In genomic region chr6:137647646-137648045, GRCm38 (mm10) we compare ENCODE assay signal across 8 mouse cellular contexts. TPM values are rescaled to one million over a fixed set of nuclear protein-coding genes. Genes with fewer than 3 reads are reported as not detected.
DNase-seq lines count a peak whose midpoint lies in the region; ATAC-seq and TF ChIP-seq lines count a peak whose summit lies in the region.

No protein-coding gene starts in this region.

- no peaks in the 10 kb centered on the region for H3K36me3 ChIP-seq in C2C12 (ENCODE audit: control insufficient read depth, insufficient read depth)
- no peaks in the 10 kb centered on the region for H3K36me3 ChIP-seq in liver, embryonic 13.5 days

- 26% methylated on average over 10 of the region's 10 CpGs for WGBS in liver, embryonic 13.5 days (ENCODE audit: insufficient replicate concordance)

- no peak for TF ChIP-seq CTCF in C2C12 (IDR thresholded peaks at IDR 0.05; ENCODE audit: control insufficient read depth, insufficient read depth, insufficient read length)

- H3K9ac ChIP-seq in liver, embryonic 13.5 days, result no peak overlapping the region

- peak overlapping the region; percentile 57 for H3K4me3 ChIP-seq in C2C12 (ENCODE audit: insufficient read depth, poor library complexity, severe bottlenecking)
- H3K4me3 ChIP-seq in liver, embryonic 13.5 days (replicated peaks), result peak overlapping the region; percentile 63; the same call in 1 of the 2 replicates

- no peak for ATAC-seq in liver, embryonic 13.5 days (ENCODE audit: low read depth)

- H3K4me1 ChIP-seq in liver, embryonic 13.5 days (replicated peaks), result peaks cover 14% of the 10 kb centered on the region; the same call in 1 of the 2 replicates

- peak overlapping the region; percentile 56 for H3ac ChIP-seq in C2C12 (ENCODE audit: control insufficient read depth, insufficient read length, low read depth)

- H3K27me3 ChIP-seq in C2C12 (ENCODE audit: control insufficient read depth, insufficient read depth, insufficient read length), result no peaks in the 10 kb centered on the region
- peaks cover 43% of the 10 kb centered on the region for H3K27me3 ChIP-seq in liver, embryonic 13.5 days

- peaks cover 39% of the 10 kb centered on the region for H3K79me3 ChIP-seq in C2C12 (ENCODE audit: low read depth)

- peaks cover 63% of the 10 kb centered on the region for H3K79me2 ChIP-seq in C2C12 (ENCODE audit: control insufficient read depth, insufficient read depth)

- H3K4me2 ChIP-seq in liver, embryonic 13.5 days, result peak overlapping the region; percentile 76; the same call in 1 of the 2 replicates

- DNase-seq in cerebellum, postnatal 25 days, result peak; percentile 43 to 47
- DNase-seq in cerebellum, postnatal 4 days (ENCODE audit: low spot score in 2 of 2), result no peak
- peak; percentile 21 for DNase-seq in heart, adult 8-10 months (ENCODE audit: low spot score)
- DNase-seq in liver, embryonic 13.5 days, result no peak
- no peak for DNase-seq in MN1 (ENCODE audit: low spot score)
- no peak for DNase-seq in gastrocnemius, postnatal 25 days
- DNase-seq in ovary, adult 18-20 months (ENCODE audit: low spot score), result no peak

- H3K27ac ChIP-seq in liver, embryonic 13.5 days, result no peak overlapping the region

- no peaks in the 10 kb centered on the region for H3K9me3 ChIP-seq in liver, embryonic 13.5 days (replicated peaks)

TF ChIP-seq in C2C12, 6 proteins besides CTCF, POLR2A, EP300 and RAD21:
- no peak for TF ChIP-seq MYOD1 (IDR thresholded peaks at IDR 0.05; ENCODE audit: control insufficient read depth, insufficient read length, low read depth)
- no peak for TF ChIP-seq CEBPB (IDR thresholded peaks at IDR 0.05; ENCODE audit: low read depth)
- no peak for TF ChIP-seq FOSL1 (IDR thresholded peaks at IDR 0.05; ENCODE audit: insufficient read depth, low read length, poor library complexity, severe bottlenecking)
- TF ChIP-seq MYOG (IDR thresholded peaks at IDR 0.05; ENCODE audit: control insufficient read depth, extremely low read depth, insufficient read length), result no peak
- TF ChIP-seq MAX (IDR thresholded peaks at IDR 0.05), result no peak
- TF ChIP-seq USF1 (IDR thresholded peaks at IDR 0.05; ENCODE audit: low read depth), result no peak

RNA-seq across cellular contexts. Expression of gene Eps8, which starts 7.0 kb away (rescaled TPM):
- polyA plus RNA-seq in C2C12 (2012; fragmentation: generic; extraction: Trizol), result 59.9 TPM
- 10 to 100 TPM in 3 of 4 experiments, 1 to 10 TPM in 1; 9.3 to 12.2 (median 10.8) TPM for total RNA-seq in heart, adult 8-10 months (2022)
- 1.7 and 1.9 TPM in 2 replicates for polyA plus RNA-seq in liver, embryonic 13.5 days (2015; fragmentation: Nextera tagmentation; extraction: Ambion mirVana)
- total RNA-seq in gastrocnemius, postnatal 25 days (2021), result 1 to 10 TPM; 4.7 to 6.0 TPM

Comparison
In these comparisons a context has a peak if more than half of its experiments do, and no peak if none do; other contexts are left out.
1. DNase-seq: peak in cerebellum, postnatal 25 days (2 of 2) and heart, adult 8-10 months (single experiment); none in cerebellum, postnatal 4 days (0 of 2), liver, embryonic 13.5 days (single experiment), MN1 (single experiment), gastrocnemius, postnatal 25 days (single experiment) and ovary, adult 18-20 months (single experiment).